Mouse (Mus musculus) liver, adult (tissue): Measurements from ENCODE around the gene Sgk1.

Experiments
- GATA4 ChIP-seq: IDR thresholded peaks from 2 replicates; pipeline ENCODE4 v1.6.1; 2014; ENCODE audit warnings: mild to moderate bottlenecking, low read length; ENCODE audit not compliant: insufficient replicate concordance

Gene Sgk1

GRCm38 (mm10) chr10:21853566-21854328 is 28.2 kb upstream of the Sgk1 start:
- no peak for TF ChIP-seq GATA4

DNA sequence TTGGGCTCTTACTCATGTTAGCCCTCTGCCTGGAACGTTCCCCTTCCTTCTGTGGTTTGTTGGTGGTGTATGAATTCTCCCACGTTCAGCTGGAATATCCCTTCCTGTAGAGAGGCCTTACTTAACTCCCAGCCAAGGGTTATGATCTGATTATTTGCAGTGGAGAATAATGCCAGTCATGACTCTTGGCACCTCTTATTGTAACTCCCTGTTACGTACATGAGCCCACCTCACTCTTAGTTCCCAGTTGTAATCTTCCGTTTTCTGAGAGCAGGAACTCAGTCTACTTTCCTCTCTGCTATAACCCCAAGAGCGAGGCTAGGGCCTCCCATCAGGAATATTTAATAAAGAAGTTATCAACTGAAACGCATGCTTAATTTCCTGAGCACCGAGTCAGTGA is 26.6 kb upstream of the Sgk1 start:
- no peak for TF ChIP-seq GATA4

- no peak for TF ChIP-seq GATA4
These were observed 24.3 kb upstream of the Sgk1 start for GRCm38 (mm10) chr10:21857676-21858075.

GRCm38 (mm10) chr10:21858437-21858974 is 23.5 kb upstream of the Sgk1 start:
- no peak for TF ChIP-seq GATA4

- TF ChIP-seq GATA4: no peak
These were observed 15.5 kb upstream of the Sgk1 start for GRCm38 (mm10) chr10:21866504-21866903.

DNA sequence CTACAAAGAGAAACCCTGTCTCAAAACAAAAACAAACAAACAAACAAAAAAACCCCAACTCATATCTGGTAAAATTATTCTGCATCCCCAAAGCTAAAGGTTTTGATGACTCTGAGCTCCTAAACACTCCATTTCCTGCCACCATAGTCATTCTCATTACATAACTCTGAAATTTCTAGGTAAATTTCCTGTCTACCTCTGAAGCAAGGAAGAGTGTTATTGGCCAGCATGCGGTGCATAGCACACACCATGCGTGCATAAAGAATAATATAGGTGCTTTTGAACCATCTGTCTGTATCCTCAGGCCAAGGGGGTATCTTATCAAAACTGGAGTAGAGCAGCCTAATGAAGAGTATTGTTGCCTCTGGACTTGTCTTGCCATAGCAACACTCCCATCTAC is 13.8 kb upstream of the Sgk1 start:
- no peak for TF ChIP-seq GATA4

DNA sequence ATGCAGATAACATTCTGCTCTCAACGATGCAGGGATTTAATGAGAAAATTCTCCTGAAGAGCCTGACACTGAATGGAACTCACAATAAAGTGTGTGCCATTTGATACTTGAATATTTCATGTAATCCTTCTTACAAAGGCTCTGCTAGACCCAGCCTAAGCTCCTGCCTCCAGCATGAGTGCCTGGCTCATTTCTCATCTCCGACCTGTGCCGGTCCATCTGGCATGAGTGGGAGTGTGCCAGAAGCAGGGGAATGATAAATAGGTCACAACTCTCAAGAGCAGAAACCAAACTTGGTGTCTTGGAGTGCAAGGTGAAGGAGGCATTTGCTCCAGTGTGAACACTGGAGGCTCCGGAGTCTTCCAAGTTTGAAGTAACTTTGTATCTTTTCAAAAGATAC is 13.4 kb upstream of the Sgk1 start:
- no peak for TF ChIP-seq GATA4

- TF ChIP-seq GATA4: no peak
These were observed 174 bp upstream of the Sgk1 start for GRCm38 (mm10) chr10:21881837-21882183.

DNA sequence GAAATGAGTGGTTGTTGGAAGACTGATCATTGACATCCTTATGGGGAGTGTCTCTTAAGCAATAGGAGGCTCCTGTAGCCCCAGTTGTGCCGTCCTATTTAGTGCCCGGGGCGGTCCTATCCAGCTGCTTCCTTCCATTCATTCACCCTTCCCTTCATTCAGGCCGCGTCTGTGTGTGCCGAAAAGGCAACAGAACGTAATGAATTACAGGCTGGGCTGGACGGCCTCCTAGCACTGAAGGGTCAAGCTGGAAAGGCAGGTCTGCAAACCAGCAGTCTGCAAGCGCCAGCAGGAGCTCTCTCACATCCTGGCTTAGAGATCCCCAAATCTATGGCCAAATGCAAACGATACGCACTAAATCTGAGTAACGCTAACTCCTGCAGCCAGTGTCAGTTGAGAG is 1.6 kb downstream of the Sgk1 start:
- TF ChIP-seq GATA4: no peak

DNA sequence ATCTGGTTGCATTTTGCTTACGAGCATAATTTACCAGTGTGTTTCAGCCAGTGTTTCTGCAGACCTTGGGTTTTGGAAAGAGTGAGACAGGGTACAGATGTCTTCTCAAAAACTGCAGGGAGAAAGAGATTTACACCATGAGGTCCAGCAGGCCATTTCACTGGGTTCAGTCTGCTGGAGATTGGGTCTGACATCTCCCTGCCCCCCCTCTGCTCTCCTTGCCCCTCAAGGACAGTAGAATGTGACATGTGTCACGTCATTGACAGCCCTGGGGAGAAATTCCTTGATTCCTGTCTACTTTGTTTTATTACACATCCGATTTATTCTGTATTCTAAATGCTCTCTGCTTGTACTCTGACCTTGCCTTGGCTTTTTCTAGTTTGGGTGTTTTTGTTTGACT is 2.5 kb downstream of the Sgk1 start:
- TF ChIP-seq GATA4: no peak

DNA sequence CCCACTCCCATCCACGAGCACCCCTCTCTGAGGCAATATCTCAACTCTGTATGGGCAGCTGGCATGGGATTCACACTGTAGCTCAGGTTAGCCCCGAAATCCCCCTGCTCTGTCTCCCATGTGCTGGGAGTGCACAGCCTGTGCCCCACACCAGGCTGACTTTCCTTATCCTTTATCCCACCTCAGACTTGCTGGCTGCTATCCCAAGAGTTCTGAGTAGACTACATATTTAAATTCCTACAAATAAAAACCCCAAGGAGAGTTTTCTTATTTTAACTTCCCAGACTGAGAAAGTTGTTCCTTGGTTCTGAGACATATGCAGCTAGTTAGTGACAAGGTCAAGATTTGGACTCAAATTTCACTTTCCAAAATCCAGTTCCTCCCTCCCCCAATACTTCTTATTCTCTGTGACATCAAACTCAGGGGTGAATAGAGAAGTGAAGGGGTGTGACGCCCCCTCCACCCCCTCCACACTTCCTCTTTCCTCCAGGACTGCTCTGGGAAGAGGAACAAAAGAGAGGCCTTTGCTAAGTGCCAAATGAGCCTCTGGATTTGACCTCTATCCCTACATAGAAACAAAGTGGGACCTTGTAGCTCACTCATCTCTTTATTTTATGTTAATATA is 7.3 kb downstream of the Sgk1 start:
- TF ChIP-seq GATA4: no peak

GRCm38 (mm10) chr10:21890293-21890692 is 8.3 kb downstream of the Sgk1 start:
- no peak for TF ChIP-seq GATA4

- TF ChIP-seq GATA4: no peak
These were observed 9.5 kb downstream of the Sgk1 start for GRCm38 (mm10) chr10:21891442-21891841.

DNA sequence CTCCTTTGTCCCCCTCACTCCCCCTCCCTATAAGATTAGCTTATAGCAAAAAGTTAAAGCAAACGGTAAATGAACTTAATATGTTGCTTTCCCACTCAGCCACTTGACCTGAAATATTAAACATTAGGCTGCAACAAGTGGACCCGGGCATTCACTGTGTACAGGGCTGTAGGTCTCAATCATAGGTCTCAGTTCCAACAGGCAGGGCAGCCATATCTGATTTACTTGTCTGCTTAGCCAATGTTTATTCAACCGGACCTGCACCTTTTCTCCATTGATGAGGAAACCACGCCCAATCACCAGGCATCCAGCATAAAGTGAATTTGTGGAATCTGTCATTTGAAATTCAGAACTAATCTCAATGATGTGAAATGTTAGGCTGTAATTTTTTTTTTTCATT is 10.1 kb downstream of the Sgk1 start:
- no peak for TF ChIP-seq GATA4

- TF ChIP-seq GATA4: no peak
These were observed 16.4 kb downstream of the Sgk1 start for GRCm38 (mm10) chr10:21898417-21898816.

GRCm38 (mm10) chr10:21899397-21899796 is 17.4 kb downstream of the Sgk1 start:
- TF ChIP-seq GATA4: no peak
